Mouse (Mus musculus): ENCODE data around the gene Rora. TPM values are rescaled to one million over a fixed set of nuclear protein-coding genes. Genes with fewer than 3 reads are reported as not detected.
"Not testable (repeated sequence)": the region's sequence is repeated elsewhere in the genome, so short reads cannot be mapped to it uniquely, and the experiment has no call there.

Rora gene
- polyA plus RNA-seq, 1 experiment from 2014 or later, result 5.0 TPM

GRCm38 (mm10) chr9:69084720-69085661, 431.4 kb downstream of the Rora start:
- Histone ChIP-seq H3K4me1 (peaks cover 11% of the 10 kb centered on the region; the same call in 1 of the 2 replicates), H3K9me3 (no peaks in the 10 kb centered on the region), H3K36me3 (no peaks in the 10 kb centered on the region), H3K27me3 (ENCODE audit: insufficient read depth, poor library complexity, severe bottlenecking) (peaks cover 31% of the 10 kb centered on the region), H3K27ac (no peak overlapping the region), H3K4me3 (no peak overlapping the region)
- no peak for DNase-seq (ENCODE audit: low spot score)
- WGBS, result 57% methylated on average over 14 of the region's 14 CpGs

- H3K9me3 ChIP-seq, result no peaks in the 10 kb centered on the region
- 81% methylated on average over 4 of the region's 4 CpGs for WGBS
Measured at GRCm38 (mm10) chr9:69086844-69087243, 433.3 kb downstream of the Rora start.

DNA sequence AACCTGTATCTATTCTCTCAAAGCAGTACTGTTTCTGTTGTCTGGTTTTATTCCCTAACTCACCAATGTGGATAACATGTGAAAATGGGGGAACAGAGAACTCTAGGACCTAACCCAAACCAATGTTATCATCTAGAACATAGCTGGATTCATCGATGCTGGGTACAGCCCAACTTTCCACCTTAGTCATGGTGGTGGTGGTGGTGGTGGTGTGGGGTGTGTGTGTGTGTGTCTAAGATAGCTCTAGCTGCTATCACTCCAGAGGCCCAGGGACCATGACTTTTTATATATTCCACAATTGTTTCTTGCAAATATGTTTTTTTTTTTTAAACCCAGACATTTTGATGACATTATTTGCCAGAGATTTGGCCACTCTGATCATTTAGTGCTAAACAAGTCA, 433.7 kb downstream of the Rora start:
- H3K9me3 ChIP-seq, result no peaks in the 10 kb centered on the region

More at GRCm38 (mm10) chr9:69086844-69087243, 433.3 kb downstream of the Rora start:
- H3K27ac ChIP-seq, result no peak overlapping the region
- H3K36me3 ChIP-seq, result no peaks in the 10 kb centered on the region
- peaks cover 16% of the 10 kb centered on the region for H3K4me1 ChIP-seq
- H3K27me3 ChIP-seq (ENCODE audit: insufficient read depth, poor library complexity, severe bottlenecking), result peaks cover 26% of the 10 kb centered on the region
- no peak for DNase-seq (ENCODE audit: low spot score)
- no peak overlapping the region for H3K4me3 ChIP-seq

DNA sequence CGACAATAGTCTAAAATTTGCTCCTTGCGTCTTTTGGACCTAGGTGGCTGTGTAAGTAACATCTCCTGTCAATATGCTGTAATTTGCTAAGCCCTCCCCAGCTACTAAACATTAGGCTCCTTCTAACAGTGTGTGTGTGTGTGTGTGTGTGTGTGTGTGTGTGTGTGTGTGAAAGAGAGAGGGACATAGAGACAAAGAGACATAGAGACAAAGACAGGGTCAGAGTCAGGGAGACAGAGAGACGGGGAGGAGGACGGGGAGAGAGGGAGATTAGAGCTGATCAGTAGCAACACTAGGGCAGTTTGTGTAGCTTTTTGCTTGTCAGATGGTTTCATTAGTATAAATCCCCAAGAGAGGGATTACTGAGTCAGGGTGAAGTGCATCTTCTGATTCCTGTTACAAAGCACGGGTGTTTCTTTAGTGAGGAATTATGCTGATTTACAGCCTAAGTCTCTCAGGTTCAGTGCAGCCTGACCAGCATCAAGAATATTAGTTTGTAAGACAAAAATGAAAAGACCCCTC, 437.2 kb downstream of the Rora start:
- no peak overlapping the region for H3K4me3 ChIP-seq
- WGBS, result 65% methylated on average over 5 of the region's 5 CpGs
- peaks cover 13% of the 10 kb centered on the region for H3K4me1 ChIP-seq
- H3K27me3 ChIP-seq (ENCODE audit: insufficient read depth, poor library complexity, severe bottlenecking), result peaks cover 11% of the 10 kb centered on the region; the same call in 1 of the 2 replicates
- no peak overlapping the region for H3K27ac ChIP-seq
- H3K9me3 ChIP-seq, result no peaks in the 10 kb centered on the region
- H3K36me3 ChIP-seq, result no peaks in the 10 kb centered on the region
- no peak for DNase-seq (ENCODE audit: low spot score)

More for the DNA sequence above, 433.7 kb downstream of the Rora start:
- Histone ChIP-seq H3K4me1 (peaks cover 21% of the 10 kb centered on the region), H3K36me3 (no peaks in the 10 kb centered on the region), H3K27me3 (ENCODE audit: insufficient read depth, poor library complexity, severe bottlenecking) (peaks cover 25% of the 10 kb centered on the region), H3K27ac (no peak overlapping the region), H3K4me3 (no peak overlapping the region)
- 81% methylated on average over 1 of the region's 1 CpGs for WGBS
- no peak for DNase-seq (ENCODE audit: low spot score)

DNA sequence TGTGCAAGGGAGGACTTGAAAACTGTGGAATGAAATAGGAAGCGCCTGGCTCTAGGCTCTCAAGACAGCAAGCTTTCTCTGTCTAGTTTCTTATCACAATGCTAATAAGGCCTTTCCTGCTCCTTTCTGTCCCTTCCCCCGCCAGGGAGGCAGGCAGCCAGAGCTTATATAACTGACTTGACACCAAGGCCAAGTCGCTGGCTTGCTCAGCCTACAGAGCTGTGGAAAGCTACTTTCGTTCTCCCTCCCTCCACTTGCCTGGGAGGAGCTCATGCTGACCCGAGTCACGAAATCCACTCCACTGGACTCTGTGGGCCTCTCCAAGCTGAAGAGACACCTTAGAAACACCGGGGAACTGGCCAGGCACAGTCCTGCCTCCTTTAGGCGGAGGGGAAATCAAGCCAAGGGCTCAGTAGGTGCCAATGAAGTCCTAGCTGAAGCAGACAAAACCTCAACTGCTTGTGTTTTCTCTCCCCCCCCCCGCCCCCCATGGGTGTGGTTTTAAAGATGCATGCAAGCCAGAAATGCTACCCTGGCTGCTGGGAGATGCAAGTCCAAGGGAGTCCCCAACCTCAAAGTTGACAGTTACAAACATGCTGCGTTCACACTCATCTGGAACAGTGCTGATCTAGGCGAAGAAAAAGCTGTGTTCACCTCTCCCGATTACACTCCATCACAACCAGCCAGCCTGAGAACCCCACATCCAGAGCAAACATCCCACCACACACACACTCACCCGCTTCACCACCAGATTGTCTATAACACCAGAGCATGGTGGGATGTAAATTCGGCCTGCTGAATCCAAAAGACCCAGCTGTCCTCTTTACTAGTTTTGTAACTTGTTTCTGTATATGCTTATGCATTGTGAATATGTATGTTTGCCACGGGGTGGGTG, 438.8 kb downstream of the Rora start:
- peaks cover 13% of the 10 kb centered on the region for H3K4me1 ChIP-seq
- peaks cover 3% of the 10 kb centered on the region; the same call in 1 of the 2 replicates for H3K27me3 ChIP-seq (ENCODE audit: insufficient read depth, poor library complexity, severe bottlenecking)
- no peaks in the 10 kb centered on the region for H3K36me3 ChIP-seq
- H3K9me3 ChIP-seq, result no peaks in the 10 kb centered on the region
- peak overlapping the region; percentile 73 for H3K27ac ChIP-seq
- H3K4me3 ChIP-seq, result no peak overlapping the region
- 43% methylated on average over 15 of the region's 15 CpGs for WGBS
- DNase-seq (ENCODE audit: low spot score), result peak; percentile 81

GRCm38 (mm10) chr9:69100153-69100756, 446.7 kb downstream of the Rora start:
- H3K36me3 ChIP-seq; H3K4me1 ChIP-seq; H3K27ac ChIP-seq; H3K4me3 ChIP-seq; DNase-seq (ENCODE audit: low spot score); H3K9me3 ChIP-seq: not testable (repeated sequence)
- peaks cover 23% of the 10 kb centered on the region for H3K27me3 ChIP-seq (ENCODE audit: insufficient read depth, poor library complexity, severe bottlenecking)
- 89% methylated on average over 5 of the region's 5 CpGs for WGBS

- Histone ChIP-seq H3K4me3 (no peak overlapping the region), H3K27me3 (ENCODE audit: insufficient read depth, poor library complexity, severe bottlenecking) (peaks cover 33% of the 10 kb centered on the region)
Measured at GRCm38 (mm10) chr9:69104321-69104720, 450.7 kb downstream of the Rora start.

GRCm38 (mm10) chr9:69109618-69110300, 456.2 kb downstream of the Rora start:
- H3K4me3 ChIP-seq, result no peak overlapping the region
- H3K9me3 ChIP-seq, result no peaks in the 10 kb centered on the region
- no peaks in the 10 kb centered on the region for H3K36me3 ChIP-seq
- H3K27ac ChIP-seq, result no peak overlapping the region
- DNase-seq (ENCODE audit: low spot score), result no peak
- no peaks in the 10 kb centered on the region for H3K4me1 ChIP-seq
- H3K27me3 ChIP-seq (ENCODE audit: insufficient read depth, poor library complexity, severe bottlenecking), result peaks cover 27% of the 10 kb centered on the region
- WGBS, result 85% methylated on average over 2 of the region's 2 CpGs

More at GRCm38 (mm10) chr9:69104321-69104720, 450.7 kb downstream of the Rora start:
- no peak for DNase-seq (ENCODE audit: low spot score)
- Histone ChIP-seq H3K9me3 (no peaks in the 10 kb centered on the region), H3K36me3 (no peaks in the 10 kb centered on the region), H3K4me1 (no peaks in the 10 kb centered on the region), H3K27ac (no peak overlapping the region)
- 71% methylated on average over 5 of the region's 5 CpGs for WGBS

DNA sequence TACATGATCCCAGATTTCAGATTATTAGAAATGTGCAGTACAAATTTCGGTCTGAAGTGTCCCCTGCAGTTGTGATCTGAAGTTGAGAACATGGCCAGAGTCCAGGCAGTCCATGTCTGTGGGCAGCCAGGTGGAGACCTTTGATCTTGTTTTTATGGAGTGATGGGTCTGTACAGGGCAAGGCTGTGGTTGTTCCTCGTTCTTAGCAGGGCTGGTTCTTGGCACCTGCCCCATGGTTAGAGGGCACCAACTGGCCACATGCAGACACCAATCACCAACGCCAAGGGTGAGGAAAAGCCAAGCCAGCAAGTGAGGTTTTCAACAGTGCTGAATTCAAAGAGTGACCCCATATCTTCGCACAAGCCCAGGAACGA, 456.7 kb downstream of the Rora start:
- Histone ChIP-seq H3K36me3 (no peaks in the 10 kb centered on the region), H3K27ac (no peak overlapping the region), H3K4me3 (no peak overlapping the region), H3K9me3 (no peaks in the 10 kb centered on the region), H3K4me1 (no peaks in the 10 kb centered on the region), H3K27me3 (ENCODE audit: insufficient read depth, poor library complexity, severe bottlenecking) (peaks cover 30% of the 10 kb centered on the region)
- WGBS, result 67% methylated on average over 5 of the region's 5 CpGs
- no peak for DNase-seq (ENCODE audit: low spot score)

- no peak overlapping the region for H3K4me3 ChIP-seq
- no peaks in the 10 kb centered on the region for H3K4me1 ChIP-seq
- H3K36me3 ChIP-seq, result no peaks in the 10 kb centered on the region
- no peaks in the 10 kb centered on the region for H3K9me3 ChIP-seq
- no peak for DNase-seq (ENCODE audit: low spot score)
- 76% methylated on average over 6 of the region's 6 CpGs for WGBS
- no peak overlapping the region for H3K27ac ChIP-seq
- H3K27me3 ChIP-seq (ENCODE audit: insufficient read depth, poor library complexity, severe bottlenecking), result peaks cover 30% of the 10 kb centered on the region; the same call in 1 of the 2 replicates
Measured at GRCm38 (mm10) chr9:69110706-69111105, 457.1 kb downstream of the Rora start.

- H3K36me3 ChIP-seq, result no peaks in the 10 kb centered on the region
- no peak overlapping the region for H3K4me3 ChIP-seq
- no peaks in the 10 kb centered on the region for H3K4me1 ChIP-seq
- no peak overlapping the region for H3K27ac ChIP-seq
- DNase-seq (ENCODE audit: low spot score), result no peak
- WGBS, result 86% methylated on average over 6 of the region's 6 CpGs
- H3K9me3 ChIP-seq, result no peaks in the 10 kb centered on the region
- peaks cover 26% of the 10 kb centered on the region; the same call in 1 of the 2 replicates for H3K27me3 ChIP-seq (ENCODE audit: insufficient read depth, poor library complexity, severe bottlenecking)
Measured at GRCm38 (mm10) chr9:69111539-69111938, 458.0 kb downstream of the Rora start.
